Mouse (Mus musculus): ENCODE data around the gene Rnf207. TPM values are rescaled to one million over a fixed set of nuclear protein-coding genes. Genes with fewer than 3 reads are reported as not detected.
A peak's percentile ranks its signal among the peaks of the same experiment; 100 is the strongest.

Rnf207 gene
- total RNA-seq, 1 experiment from 2014 or later: 1.1 TPM

- DNase-seq: no peak
Observed at GRCm38 (mm10) chr4:152272006-152272405, 46.8 kb downstream of the Rnf207 start.

GRCm38 (mm10) chr4:152271334-152271733, 47.5 kb downstream of the Rnf207 start:
- no peak for DNase-seq

- DNase-seq: no peak
Observed at GRCm38 (mm10) chr4:152270599-152270998, 48.2 kb downstream of the Rnf207 start.

GRCm38 (mm10) chr4:152269967-152270366, 48.8 kb downstream of the Rnf207 start:
- DNase-seq: no peak

- peak; percentile 65 for DNase-seq
Observed at GRCm38 (mm10) chr4:152267748-152268369, 50.9 kb downstream of the Rnf207 start.

- no peak for DNase-seq
Observed at GRCm38 (mm10) chr4:152266236-152266895, 52.4 kb downstream of the Rnf207 start.

GRCm38 (mm10) chr4:152265791-152266190, 53.0 kb downstream of the Rnf207 start:
- DNase-seq: no peak

GRCm38 (mm10) chr4:152264867-152265568, 53.8 kb downstream of the Rnf207 start:
- DNase-seq: no peak

- DNase-seq: no peak
Observed at GRCm38 (mm10) chr4:152264177-152264530, 54.6 kb downstream of the Rnf207 start.

GRCm38 (mm10) chr4:152263512-152264176, 55.1 kb downstream of the Rnf207 start:
- DNase-seq: no peak

- DNase-seq: no peak
Observed at GRCm38 (mm10) chr4:152263089-152263488, 55.7 kb downstream of the Rnf207 start.

GRCm38 (mm10) chr4:152262187-152262586, 56.6 kb downstream of the Rnf207 start:
- no peak for DNase-seq

GRCm38 (mm10) chr4:152260451-152260850, 58.3 kb downstream of the Rnf207 start:
- no peak for DNase-seq

GRCm38 (mm10) chr4:152257070-152257469, 61.7 kb downstream of the Rnf207 start:
- DNase-seq: peak; percentile 63

Other genes starting within 250 kb of the Rnf207 start
- gene Plekhg5, start 246.5 kb downstream of the Rnf207 start, total RNA-seq (2021): 12.9 and 15.6 TPM in 2 replicates
- gene Tnfrsf25, start 203.1 kb downstream of the Rnf207 start, total RNA-seq (2021): 1.5 and 2.0 TPM in 2 replicates
- gene Espn, start 166.6 kb downstream of the Rnf207 start, total RNA-seq (2021): 1.2 TPM in 2 replicates
- gene Hes2, start 160.1 kb downstream of the Rnf207 start, total RNA-seq (2021): not detected in 2 replicates
- gene Acot7, start 140.9 kb downstream of the Rnf207 start, total RNA-seq (2021): 34.6 and 39.9 TPM in 2 replicates
- 3.1 and 3.6 TPM in 2 replicates for gene Gpr153, start 44.8 kb downstream of the Rnf207 start, total RNA-seq (2021)
- gene Hes3, start 27.3 kb downstream of the Rnf207 start, total RNA-seq (2021): not detected in 2 replicates
- 44.9 and 48.7 TPM in 2 replicates for gene Icmt, start 21.8 kb downstream of the Rnf207 start, total RNA-seq (2021)
- gene Rpl22, start 6.7 kb upstream of the Rnf207 start, total RNA-seq (2021): 458 and 532 TPM in 2 replicates
- gene Chd5, start 19.7 kb upstream of the Rnf207 start, total RNA-seq (2021): 4.2 and 9.5 TPM in 2 replicates
- 2.7 and 4.1 TPM in 2 replicates for gene Nphp4, start 157.7 kb upstream of the Rnf207 start, total RNA-seq (2021)
- gene Kcnab2, start 158.9 kb upstream of the Rnf207 start, total RNA-seq (2021): 4.4 and 8.4 TPM in 2 replicates